Mouse (Mus musculus) erythroblast, embryonic 14.5 days (primary cell): ENCODE results near the gene Hsp90ab1. TPM values are rescaled to one million over a fixed set of nuclear protein-coding genes. Genes with fewer than 3 reads are reported as not detected.

Experiments
- H3K27me3 ChIP-seq: 2 replicates; pipeline ENCODE4 v1.6.1; 2012; ENCODE audit warnings: inconsistent platforms; ENCODE audit not compliant: control insufficient read depth
- H3K36me3 ChIP-seq: 2 replicates; pipeline ENCODE4 v1.6.1; 2012; ENCODE audit warnings: mild to moderate bottlenecking, inconsistent platforms; ENCODE audit not compliant: control insufficient read depth
- H3K4me1 ChIP-seq: 2 replicates; pipeline ENCODE4 v1.6.1; 2012; ENCODE audit warnings: inconsistent platforms; ENCODE audit not compliant: control insufficient read depth
- H3K4me3 ChIP-seq: replicated peaks from 2 replicates; pipeline ENCODE3; 2012; ENCODE audit warnings: moderate library complexity, mild to moderate bottlenecking, inconsistent platforms
- H3K9me3 ChIP-seq: 2 replicates; pipeline ENCODE4 v1.6.1; 2012; ENCODE audit warnings: low read length, inconsistent platforms, mixed read lengths; ENCODE audit not compliant: control insufficient read depth
- GATA1 ChIP-seq: IDR thresholded peaks from 2 replicates; pipeline ENCODE4 v1.6.1; 2012; ENCODE audit warnings: low read length, inconsistent platforms, mixed read lengths
- TAL1 ChIP-seq: IDR thresholded peaks from 3 replicates; pipeline ENCODE4 v1.6.1; 2012; ENCODE audit warnings: low read length, inconsistent platforms, mixed read lengths
- polyA plus RNA-seq: library from polyadenylated mRNA; stranded (reverse); fragments of >175 nt; gene quantifications from 2 replicates; pipeline ENCODE4 v1.2.3, GENCODE M21; 2012

The Hsp90ab1 gene
- polyA plus RNA-seq, 1 experiment: 36.9 TPM

DNA sequence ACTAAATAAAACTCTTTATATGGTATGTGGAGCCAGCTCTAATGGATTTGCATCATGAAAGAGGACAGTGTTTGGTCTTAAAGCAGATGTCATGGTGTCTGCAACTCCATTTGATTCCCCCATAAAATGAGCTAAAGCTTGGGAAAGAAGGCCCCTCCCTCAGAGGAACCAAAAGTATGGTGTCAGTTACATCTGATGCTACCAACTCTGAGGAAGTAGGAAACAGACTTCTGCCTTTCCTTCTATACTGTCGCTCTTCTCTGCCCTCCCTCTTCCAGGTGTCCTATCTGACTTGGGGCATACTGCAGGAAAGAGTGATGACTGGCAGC, 7.1 kb downstream of the Hsp90ab1 start:
- Histone ChIP-seq H3K36me3 (peaks cover 58% of the 10 kb centered on the region), H3K4me1 (peaks cover 48% of the 10 kb centered on the region), H3K4me3 (no peak overlapping the region), H3K9me3 (no peaks in the 10 kb centered on the region), H3K27me3 (no peaks in the 10 kb centered on the region)
- TF ChIP-seq GATA1 (no peak), TAL1 (no peak)

DNA sequence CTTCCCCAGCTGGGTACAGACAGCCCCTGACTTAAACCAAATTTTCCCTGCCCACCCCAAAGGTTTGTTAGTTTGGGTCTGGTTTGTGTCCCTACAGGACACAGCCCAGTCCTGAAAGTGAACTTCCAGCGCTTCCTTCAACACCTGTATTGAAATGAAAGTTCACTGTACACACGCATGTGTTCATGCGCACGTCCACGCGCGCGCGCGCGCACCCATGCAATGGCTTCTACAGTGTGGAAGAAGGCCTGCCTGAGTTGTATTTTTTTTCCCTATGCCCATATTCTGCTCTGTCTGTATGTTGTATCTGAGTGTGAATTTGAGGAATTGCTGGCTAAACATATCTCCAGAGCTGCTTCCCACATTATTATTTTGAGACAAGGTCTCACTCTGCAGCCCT, 8.0 kb downstream of the Hsp90ab1 start:
- Histone ChIP-seq H3K4me3 (peak overlapping the region; percentile 88), H3K9me3 (no peaks in the 10 kb centered on the region), H3K36me3 (peaks cover 50% of the 10 kb centered on the region), H3K27me3 (peaks cover 3% of the 10 kb centered on the region; the same call in 1 of the 2 replicates), H3K4me1 (peaks cover 44% of the 10 kb centered on the region)
- TF ChIP-seq TAL1: no peak
- TF ChIP-seq GATA1: no peak

DNA sequence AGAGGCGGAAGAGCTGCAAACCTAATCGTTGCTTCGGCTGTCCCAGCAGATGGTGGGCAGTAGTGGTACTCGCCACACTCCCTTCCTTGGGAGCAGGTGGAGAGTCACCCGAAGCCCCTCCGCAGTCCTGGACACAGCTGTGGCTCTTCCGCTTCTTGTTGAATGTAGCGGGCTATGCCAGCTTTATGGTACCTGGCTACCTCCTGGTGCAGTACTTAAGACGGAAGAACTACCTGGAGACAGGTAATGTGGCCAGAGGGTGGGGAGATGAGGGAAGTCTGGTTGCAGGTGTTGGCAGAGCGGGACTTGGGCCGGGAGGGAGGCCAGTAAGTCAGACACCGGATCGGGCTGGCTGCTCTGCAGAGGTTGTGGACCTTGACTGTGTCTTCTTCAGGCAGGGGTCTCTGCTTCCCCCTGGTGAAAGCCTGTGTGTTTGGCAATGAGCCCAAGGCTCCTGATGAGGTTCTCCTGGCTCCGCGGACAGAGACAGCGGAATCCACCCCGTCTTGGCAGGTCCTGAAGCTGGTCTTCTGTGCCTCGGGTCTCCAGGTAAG, 8.5 kb downstream of the Hsp90ab1 start:
- peak overlapping the region; percentile 88 for H3K4me3 ChIP-seq
- peaks cover 40% of the 10 kb centered on the region for H3K4me1 ChIP-seq
- H3K36me3 ChIP-seq: peaks cover 45% of the 10 kb centered on the region
- H3K27me3 ChIP-seq: peaks cover 3% of the 10 kb centered on the region; the same call in 1 of the 2 replicates
- no peaks in the 10 kb centered on the region for H3K9me3 ChIP-seq
- TF ChIP-seq TAL1 (no peak), GATA1 (no peak)

DNA sequence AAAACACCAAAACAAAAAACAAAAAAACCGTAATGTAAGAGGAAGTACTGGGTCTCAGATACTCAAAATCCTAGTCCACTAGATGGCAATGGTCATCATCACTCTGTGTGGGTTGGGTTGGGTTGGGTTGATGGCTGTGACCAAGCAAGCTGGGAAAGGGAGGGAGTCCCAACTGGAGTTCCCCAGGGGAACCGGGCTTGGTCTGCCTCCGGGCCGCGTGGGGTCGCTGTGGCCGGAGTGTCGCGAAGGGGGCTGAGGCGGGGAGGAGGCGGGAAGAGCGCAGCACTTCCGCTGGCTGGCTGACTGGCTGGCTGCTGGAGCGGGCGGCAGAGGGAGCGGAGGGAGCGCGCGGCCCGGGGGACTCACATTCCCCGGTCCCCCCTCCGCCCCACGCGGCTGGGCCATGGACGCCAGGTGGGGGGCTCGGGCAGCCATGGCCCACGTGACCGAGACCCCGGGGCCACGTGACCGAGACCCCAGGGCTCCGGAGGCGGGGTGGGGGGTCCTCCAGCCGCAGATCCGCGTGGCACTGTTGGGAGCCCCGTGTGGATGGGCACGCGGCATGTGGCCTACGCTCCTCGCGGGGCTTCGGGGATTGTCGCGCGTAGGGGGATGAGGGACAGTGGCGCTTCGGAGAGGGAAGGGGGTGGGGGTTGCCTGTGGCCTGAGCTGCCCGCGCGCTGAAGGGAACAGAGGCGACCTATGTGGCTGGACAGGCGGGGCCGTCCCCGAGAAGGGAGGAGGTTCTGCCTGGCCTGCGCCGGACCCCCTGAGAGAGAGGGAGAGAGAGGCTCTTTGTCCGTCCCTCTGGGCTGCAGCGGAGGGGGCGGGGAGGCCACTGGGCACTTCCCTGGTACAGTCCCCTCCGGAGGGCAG, 9.2 kb downstream of the Hsp90ab1 start, which contains the start of gene Slc35b2:
Gene Slc35b2 (plus strand): TSS at position 220 of the 876 bp plus-strand sequence.
- no peaks in the 10 kb centered on the region for H3K9me3 ChIP-seq
- H3K36me3 ChIP-seq: peaks cover 37% of the 10 kb centered on the region
- peaks cover 6% of the 10 kb centered on the region; the same call in 1 of the 2 replicates for H3K27me3 ChIP-seq
- TF ChIP-seq GATA1 (no peak), TAL1 (no peak)
- peaks cover 40% of the 10 kb centered on the region for H3K4me1 ChIP-seq
- H3K4me3 ChIP-seq: peak within 1 kb of the TSS; percentile 88

DNA sequence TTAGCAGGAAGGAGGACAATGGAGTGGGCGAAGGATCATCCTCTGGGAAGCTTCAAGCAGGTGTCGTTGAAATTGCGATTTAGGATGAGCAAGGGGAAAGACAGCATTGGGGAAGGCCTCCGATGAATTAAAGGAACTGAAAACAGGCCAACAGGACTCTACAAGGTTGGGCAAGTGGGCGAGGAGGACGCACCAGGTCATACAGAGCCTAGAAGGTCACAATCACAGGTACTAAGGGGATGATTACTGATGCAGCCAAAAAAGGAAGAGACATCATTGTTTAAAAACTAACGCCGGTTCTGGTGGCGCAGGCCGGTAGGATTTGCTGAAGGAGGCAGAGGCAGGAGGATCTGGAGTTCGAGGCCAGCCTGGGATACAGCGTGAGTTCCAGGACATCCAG, 9.9 kb downstream of the Hsp90ab1 start:
- H3K4me3 ChIP-seq: peak overlapping the region; percentile 88
- H3K9me3 ChIP-seq: no peaks in the 10 kb centered on the region
- H3K27me3 ChIP-seq: peaks cover 8% of the 10 kb centered on the region
- H3K36me3 ChIP-seq: peaks cover 31% of the 10 kb centered on the region
- TF ChIP-seq TAL1 (no peak), GATA1 (no peak)
- H3K4me1 ChIP-seq: peaks cover 37% of the 10 kb centered on the region

DNA sequence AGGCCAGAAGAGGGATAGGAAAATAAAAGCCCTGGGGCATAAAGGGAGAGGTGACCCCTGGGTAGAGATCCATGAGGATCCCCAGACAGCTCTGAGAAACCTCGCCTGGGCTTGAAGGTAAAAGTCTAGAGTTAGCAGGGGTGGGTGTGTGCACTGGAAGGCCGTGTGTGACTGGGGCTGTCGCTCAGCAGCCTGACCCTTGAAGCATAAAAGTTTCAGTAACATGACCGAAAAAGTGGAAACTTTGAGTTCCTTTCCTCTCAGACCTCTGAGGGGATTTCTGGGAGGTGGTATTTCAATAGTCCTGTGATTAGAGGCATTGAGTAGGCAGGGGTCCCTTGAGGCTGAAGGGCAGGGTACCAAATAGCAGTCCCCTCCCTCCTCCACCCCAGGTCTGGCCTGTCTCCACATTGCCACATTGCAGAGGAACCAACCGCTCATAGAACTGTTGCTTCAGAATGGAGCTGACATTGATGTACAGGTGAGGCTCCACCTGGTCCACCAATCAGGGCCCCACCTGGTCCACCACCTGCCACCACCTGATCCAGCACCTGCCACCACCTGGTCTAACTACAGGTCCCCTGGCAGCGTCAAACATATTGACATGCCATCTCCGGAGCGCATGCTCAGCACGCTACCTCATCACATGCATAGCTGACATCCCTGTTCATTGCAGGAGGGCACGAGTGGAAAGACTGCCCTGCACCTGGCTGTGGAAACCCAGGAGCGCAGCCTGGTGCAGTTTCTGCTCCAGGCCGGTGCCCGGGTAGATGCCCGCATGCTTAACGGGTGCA, 13.1 kb downstream of the Hsp90ab1 start:
- TF ChIP-seq GATA1: no peak
- no peak for TF ChIP-seq TAL1
- Histone ChIP-seq H3K36me3 (peaks cover under 1% of the 10 kb centered on the region; the same call in 1 of the 2 replicates), H3K9me3 (no peaks in the 10 kb centered on the region), H3K27me3 (peaks cover 41% of the 10 kb centered on the region), H3K4me1 (peaks cover 30% of the 10 kb centered on the region), H3K4me3 (no peak overlapping the region)

DNA sequence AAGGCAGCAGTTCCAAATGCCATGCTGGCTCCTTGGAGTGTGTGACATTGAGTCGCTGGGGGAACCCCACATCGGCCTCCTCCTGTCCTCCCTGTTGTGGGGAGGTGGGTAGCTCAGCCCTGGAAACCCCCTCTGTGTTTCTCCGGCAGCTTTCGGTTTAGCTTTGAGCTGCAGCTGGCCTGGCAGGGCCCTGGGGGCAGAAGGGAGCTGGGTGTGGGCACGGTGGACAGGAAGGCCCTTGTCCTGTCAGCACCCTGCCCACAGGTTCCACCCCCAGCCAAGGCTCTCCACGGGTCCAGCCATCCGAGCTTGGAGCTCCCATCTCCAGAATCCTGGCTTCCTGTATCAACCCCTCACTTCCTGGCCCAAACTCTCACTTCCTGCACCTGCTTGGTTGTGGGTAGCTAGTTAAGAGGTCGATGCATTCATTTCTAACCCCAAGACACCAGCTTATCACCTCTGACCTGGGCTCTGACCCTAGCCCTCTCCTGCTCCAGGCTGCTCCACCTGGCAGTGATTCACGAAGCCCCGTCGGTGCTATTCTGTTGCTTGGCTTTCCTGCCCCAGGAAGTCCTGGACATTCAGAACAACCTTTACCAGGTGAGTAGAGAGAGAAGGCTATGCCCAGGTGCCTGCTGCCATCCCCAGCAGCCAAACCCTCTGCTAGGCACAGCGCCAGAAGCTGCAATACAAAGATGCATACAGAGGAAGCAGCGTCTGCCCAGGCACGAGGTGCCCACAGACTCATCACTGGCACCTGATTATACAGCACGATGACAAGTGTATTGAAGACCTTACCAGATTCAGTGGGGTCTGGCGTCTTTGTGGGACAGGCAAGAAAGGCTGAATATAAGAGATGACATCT, 14.8 kb downstream of the Hsp90ab1 start:
- Histone ChIP-seq H3K4me3 (no peak overlapping the region), H3K4me1 (peaks cover 14% of the 10 kb centered on the region), H3K9me3 (no peaks in the 10 kb centered on the region), H3K36me3 (no peaks in the 10 kb centered on the region), H3K27me3 (peaks cover 53% of the 10 kb centered on the region)
- TF ChIP-seq GATA1 (no peak), TAL1 (no peak)

DNA sequence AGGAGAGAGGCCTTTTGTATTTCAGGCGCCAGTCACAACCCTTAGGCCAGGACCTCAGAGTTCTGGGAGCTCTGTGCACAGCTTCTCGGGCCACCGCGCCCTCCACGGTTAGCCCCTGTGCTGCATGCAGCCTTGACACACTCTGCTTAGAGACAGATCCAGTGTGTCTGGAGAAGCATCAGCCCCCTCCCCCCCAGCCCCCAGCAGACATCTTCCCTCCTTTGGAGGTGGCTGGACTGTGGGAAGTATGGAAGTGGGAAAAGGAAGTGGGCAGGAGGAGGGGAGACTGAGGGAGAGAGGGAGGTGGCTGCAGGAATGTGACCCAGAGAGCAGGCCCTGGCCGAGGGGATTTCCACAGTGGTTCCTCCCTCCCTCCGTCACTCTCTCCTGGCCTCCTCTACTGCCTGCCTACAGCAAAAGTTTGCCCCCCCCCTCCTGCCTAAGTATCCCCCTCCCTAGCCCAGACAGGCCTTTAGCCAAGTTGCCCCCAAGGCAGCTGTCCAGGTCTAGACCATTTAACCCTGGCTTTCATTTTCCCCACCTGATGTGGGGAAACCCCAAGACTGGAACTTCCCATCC, 15.7 kb downstream of the Hsp90ab1 start:
- Histone ChIP-seq H3K27me3 (peaks cover 60% of the 10 kb centered on the region), H3K4me3 (no peak overlapping the region), H3K36me3 (no peaks in the 10 kb centered on the region), H3K9me3 (no peaks in the 10 kb centered on the region), H3K4me1 (peaks cover 11% of the 10 kb centered on the region)
- TF ChIP-seq GATA1 (no peak), TAL1 (no peak)
